Mouse (Mus musculus) hindbrain, embryonic 10.5 days (tissue): Measurements from ENCODE around the gene Ptges3l. TPM values are rescaled to one million over a fixed set of nuclear protein-coding genes. Genes with fewer than 3 reads are reported as not detected.
"Not testable (repeated sequence)": the region's sequence is repeated elsewhere in the genome, so short reads cannot be mapped to it uniquely, and the experiment has no call there.

Experiments used
- DNase-seq: peaks from one replicate; pipeline ENCODE4 v3.0.0-alpha.2; 2017; ENCODE audit warnings: low spot score
- H3K27ac ChIP-seq: fragments of 300-500 bp; sonication (generic); 2 replicates; pipeline ENCODE4 v1.5.1; 2016; ENCODE audit warnings: mild to moderate bottlenecking, moderate library complexity
- H3K27me3 ChIP-seq: fragments of 300-500 bp; sonication (generic); 2 replicates; pipeline ENCODE4 v1.6.1; 2016; ENCODE audit warnings: mild to moderate bottlenecking; ENCODE audit not compliant: poor library complexity, insufficient read depth, severe bottlenecking
- H3K36me3 ChIP-seq: fragments of 300-500 bp; sonication (generic); 2 replicates; pipeline ENCODE4 v1.6.1; 2016; ENCODE audit warnings: mild to moderate bottlenecking, moderate library complexity
- H3K4me1 ChIP-seq: fragments of 300-500 bp; sonication (generic); replicated peaks from 2 replicates; pipeline ENCODE4 v1.6.1; 2016; ENCODE audit warnings: mild to moderate bottlenecking
- H3K4me3 ChIP-seq: fragments of 300-500 bp; sonication (generic); 2 replicates; pipeline ENCODE4 v1.5.1; 2016; ENCODE audit warnings: mild to moderate bottlenecking, moderate library complexity
- H3K9me3 ChIP-seq: fragments of 300-500 bp; sonication (generic); 2 replicates; pipeline ENCODE4 v1.6.1; 2016; ENCODE audit warnings: mild to moderate bottlenecking, moderate library complexity
- WGBS: fragments of 180-500 bp; shearing (Covaris S2); methylation state at CpG from one replicate; pipeline ENCODE4 v1.1.7; 2016; 5-methylcytosine and 5-hydroxymethylcytosine counted together
- polyA plus RNA-seq: library from polyadenylated mRNA; unstranded; fragments of >200 nt; fragmentation: Nextera tagmentation; extraction: Ambion mirVana; gene quantifications from 2 replicates; pipeline ENCODE4 v1.2.1, GENCODE M21; 2016

Gene Ptges3l
- polyA plus RNA-seq, 1 experiment from 2014 or later = 4.0 TPM

- H3K27me3 ChIP-seq = no peaks in the 10 kb centered on the region
- no peak overlapping the region for H3K4me3 ChIP-seq
- H3K4me1 ChIP-seq = peaks cover 19% of the 10 kb centered on the region
- no peak for DNase-seq
- no peak overlapping the region for H3K27ac ChIP-seq
- peaks cover 6% of the 10 kb centered on the region for H3K36me3 ChIP-seq
- WGBS = 94% methylated on average over 10 of the region's 10 CpGs
- H3K9me3 ChIP-seq = no peaks in the 10 kb centered on the region
Measured at GRCm38 (mm10) chr11:101451536-101451935, 26.4 kb upstream of the Ptges3l start.

- H3K9me3 ChIP-seq = no peaks in the 10 kb centered on the region
- no peak overlapping the region for H3K4me3 ChIP-seq
- H3K27ac ChIP-seq = no peak overlapping the region
- H3K4me1 ChIP-seq = peaks cover 16% of the 10 kb centered on the region
- H3K27me3 ChIP-seq = no peaks in the 10 kb centered on the region
- no peak for DNase-seq
- H3K36me3 ChIP-seq = peaks cover 12% of the 10 kb centered on the region
- 81% methylated on average over 3 of the region's 3 CpGs for WGBS
Measured at GRCm38 (mm10) chr11:101450394-101450793, 25.3 kb upstream of the Ptges3l start.

GRCm38 (mm10) chr11:101449596-101449995 lies 24.5 kb upstream of the Ptges3l start:
- not testable (repeated sequence) for H3K9me3 ChIP-seq, H3K4me3 ChIP-seq, DNase-seq, H3K27me3 ChIP-seq, H3K27ac ChIP-seq
- WGBS = 87% methylated on average over 4 of the region's 4 CpGs
- H3K36me3 ChIP-seq = peaks cover 20% of the 10 kb centered on the region
- H3K4me1 ChIP-seq = peaks cover 10% of the 10 kb centered on the region

GRCm38 (mm10) chr11:101448899-101449298 lies 23.8 kb upstream of the Ptges3l start:
- H3K9me3 ChIP-seq = no peaks in the 10 kb centered on the region
- peak overlapping the region; percentile 37; the same call in 1 of the 2 replicates for H3K4me3 ChIP-seq
- no peak for DNase-seq
- peaks cover 27% of the 10 kb centered on the region for H3K36me3 ChIP-seq
- peaks cover 12% of the 10 kb centered on the region for H3K4me1 ChIP-seq
- H3K27me3 ChIP-seq = no peaks in the 10 kb centered on the region
- H3K27ac ChIP-seq = peak overlapping the region; percentile 70; the same call in 1 of the 2 replicates
- WGBS = 88% methylated on average over 4 of the region's 4 CpGs

- H3K27ac ChIP-seq = peak within 1 kb of the TSS; percentile 70; the same call in 1 of the 2 replicates
- WGBS = 42% methylated on average over 10 of the region's 10 CpGs
- no peaks in the 10 kb centered on the region for H3K27me3 ChIP-seq
- H3K4me1 ChIP-seq = peaks cover 15% of the 10 kb centered on the region
- no peak for DNase-seq
- H3K36me3 ChIP-seq = peaks cover 33% of the 10 kb centered on the region
- peak within 1 kb of the TSS; percentile 37 for H3K4me3 ChIP-seq
- H3K9me3 ChIP-seq = no peaks in the 10 kb centered on the region
Measured at GRCm38 (mm10) chr11:101448274-101448746, 23.2 kb upstream of the Ptges3l start, which contains the start of gene Ifi35. Ifi35 (plus strand) TSS chr11:101448407.

DNA sequence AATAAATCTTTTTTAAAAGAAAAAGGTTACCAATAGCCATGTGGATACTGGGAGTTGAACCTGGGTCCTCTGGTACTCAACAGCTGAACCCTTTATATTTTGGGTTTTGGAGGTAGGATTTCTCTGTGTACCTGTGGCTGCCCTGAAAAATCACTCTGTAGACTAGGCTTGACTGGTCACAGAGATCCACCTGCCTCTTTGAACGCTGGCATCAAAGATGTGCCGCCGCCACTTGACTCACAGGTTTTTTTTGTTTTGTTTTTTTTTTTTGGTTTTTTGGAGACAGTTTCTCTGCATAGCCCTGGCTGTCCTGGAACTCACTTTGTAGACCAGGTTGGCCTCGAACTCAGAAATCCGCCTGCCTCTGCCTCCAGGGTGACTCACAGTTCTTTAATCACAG lies 22.7 kb upstream of the Ptges3l start:
- Histone ChIP-seq H3K36me3 (peaks cover 37% of the 10 kb centered on the region), H3K27me3 (no peaks in the 10 kb centered on the region), H3K4me3 (no peak overlapping the region), H3K9me3 (no peaks in the 10 kb centered on the region), H3K27ac (peak overlapping the region; percentile 70; the same call in 1 of the 2 replicates), H3K4me1 (peaks cover 20% of the 10 kb centered on the region)
- no peak for DNase-seq
- 89% methylated on average over 5 of the region's 5 CpGs for WGBS

DNA sequence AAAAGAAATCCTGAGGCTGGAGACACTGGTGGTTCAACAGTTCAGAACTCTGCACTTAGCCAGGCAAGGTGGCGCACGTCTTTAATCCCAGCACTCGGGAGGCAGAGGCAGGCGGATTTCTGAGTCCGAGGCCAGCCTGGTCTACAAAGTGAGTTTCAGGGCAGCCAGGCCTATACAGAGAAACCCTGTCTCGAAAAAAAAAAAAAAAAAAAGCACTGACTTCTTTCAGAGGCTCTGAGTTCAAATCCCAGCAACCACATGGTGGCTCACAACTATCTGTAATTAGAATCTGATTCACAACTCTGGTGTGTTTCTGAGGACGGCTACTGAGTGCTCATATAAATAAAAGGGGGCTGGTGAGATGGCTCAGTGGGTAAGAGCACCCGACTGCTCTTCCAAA lies 21.7 kb upstream of the Ptges3l start:
- H3K27ac ChIP-seq, DNase-seq: not testable (repeated sequence)
- 93% methylated on average over 8 of the region's 8 CpGs for WGBS

DNA sequence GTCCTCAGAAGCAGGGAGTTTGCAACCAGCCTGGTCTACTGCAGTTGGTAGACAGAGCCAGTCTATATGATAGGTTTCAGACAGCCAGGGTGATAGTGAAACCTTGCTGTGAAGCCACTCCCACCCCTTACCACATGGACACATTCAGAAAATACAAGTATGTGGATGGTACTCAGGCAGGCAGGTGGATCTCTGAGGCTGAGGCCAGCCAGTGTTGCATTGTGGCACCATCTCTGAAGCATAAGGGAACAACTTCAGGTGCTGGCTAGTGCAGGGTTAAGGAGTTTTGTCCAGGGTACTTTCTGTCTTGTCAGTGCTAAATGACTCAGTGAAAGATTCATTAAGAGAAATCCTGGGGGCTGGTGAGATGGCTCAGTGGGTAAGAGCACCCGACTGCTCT lies 21.2 kb upstream of the Ptges3l start:
- Histone ChIP-seq H3K27me3 (no peaks in the 10 kb centered on the region), H3K9me3 (no peaks in the 10 kb centered on the region), H3K4me3 (no peak overlapping the region), H3K27ac (no peak overlapping the region), H3K36me3 (peaks cover 37% of the 10 kb centered on the region), H3K4me1 (peaks cover 20% of the 10 kb centered on the region)
- no peak for DNase-seq
- 91% methylated on average over 1 of the region's 1 CpGs for WGBS

More for the DNA sequence above, 21.7 kb upstream of the Ptges3l start:
- Histone ChIP-seq H3K4me1 (peaks cover 20% of the 10 kb centered on the region), H3K36me3 (peaks cover 37% of the 10 kb centered on the region)
- not testable (repeated sequence) for H3K27me3 ChIP-seq, H3K9me3 ChIP-seq, H3K4me3 ChIP-seq

- Histone ChIP-seq H3K9me3 (no peaks in the 10 kb centered on the region), H3K27me3 (no peaks in the 10 kb centered on the region), H3K36me3 (peaks cover 37% of the 10 kb centered on the region), H3K4me3 (peak overlapping the region; percentile 92), H3K4me1 (peaks cover 20% of the 10 kb centered on the region), H3K27ac (peak overlapping the region; percentile 98)
- under 1% methylated on average over 14 of the region's 14 CpGs for WGBS
- no peak for DNase-seq
Measured at GRCm38 (mm10) chr11:101442760-101443159, 17.6 kb upstream of the Ptges3l start.

GRCm38 (mm10) chr11:101442127-101442693 lies 17.1 kb upstream of the Ptges3l start, which contains the start of gene Rpl27:
Rpl27 (plus strand) TSS chr11:101442298.
- Histone ChIP-seq H3K9me3 (no peaks in the 10 kb centered on the region), H3K4me3 (peak within 1 kb of the TSS; percentile 92), H3K36me3 (peaks cover 37% of the 10 kb centered on the region), H3K4me1 (peaks cover 21% of the 10 kb centered on the region), H3K27ac (peak within 1 kb of the TSS; percentile 98), H3K27me3 (no peaks in the 10 kb centered on the region)
- peak; percentile 99 for DNase-seq
- WGBS = under 1% methylated on average over 42 of the region's 42 CpGs

- H3K4me3 ChIP-seq = peak overlapping the region; percentile 92
- DNase-seq = not testable (repeated sequence)
Measured at GRCm38 (mm10) chr11:101441450-101442126, 16.5 kb upstream of the Ptges3l start.

DNA sequence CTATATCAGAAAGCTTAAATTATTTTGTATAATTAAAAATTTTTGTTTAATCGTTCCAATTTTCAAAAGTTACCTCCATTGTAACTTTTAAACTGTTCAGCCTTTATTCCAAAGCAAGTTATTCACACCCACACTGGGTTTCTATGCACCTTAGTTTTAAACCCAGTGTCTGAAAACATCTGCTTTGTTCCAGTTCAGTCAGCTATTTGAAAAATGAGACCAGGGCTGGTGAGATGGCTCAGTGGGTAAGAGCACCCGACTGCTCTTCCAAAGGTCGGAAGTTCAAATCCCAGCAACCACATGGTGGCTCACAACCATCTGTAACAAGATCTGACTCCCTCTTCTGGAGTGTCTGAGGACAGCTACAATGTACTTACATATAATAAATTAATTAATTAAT lies 12.9 kb upstream of the Ptges3l start:
- H3K27me3 ChIP-seq, H3K9me3 ChIP-seq, DNase-seq, H3K27ac ChIP-seq, H3K4me3 ChIP-seq, H3K4me1 ChIP-seq: not testable (repeated sequence)
- WGBS = 60% methylated on average over 3 of the region's 3 CpGs
- H3K36me3 ChIP-seq = peaks cover 32% of the 10 kb centered on the region

More at GRCm38 (mm10) chr11:101441450-101442126, 16.5 kb upstream of the Ptges3l start:
- not testable (repeated sequence) for H3K27me3 ChIP-seq, H3K9me3 ChIP-seq
- 45% methylated on average over 15 of the region's 15 CpGs for WGBS
- Histone ChIP-seq H3K27ac (peak overlapping the region; percentile 98), H3K36me3 (peaks cover 34% of the 10 kb centered on the region), H3K4me1 (peaks cover 25% of the 10 kb centered on the region)

- WGBS = 63% methylated on average over 4 of the region's 4 CpGs
- Histone ChIP-seq H3K27ac (no peak overlapping the region), H3K4me3 (no peak overlapping the region), H3K27me3 (no peaks in the 10 kb centered on the region), H3K4me1 (peaks cover 5% of the 10 kb centered on the region; the same call in 1 of the 2 replicates), H3K36me3 (peaks cover 39% of the 10 kb centered on the region), H3K9me3 (no peaks in the 10 kb centered on the region)
- no peak for DNase-seq
Measured at GRCm38 (mm10) chr11:101436916-101437315, 11.8 kb upstream of the Ptges3l start.
